Mouse (Mus musculus): ENCODE measurements around the gene Zc3h13.

- no peak for TF ChIP-seq POLR2A (IDR thresholded peaks at IDR 0.05; ENCODE audit: low read depth, low read length)
- no peak for TF ChIP-seq CTCF (IDR thresholded peaks at IDR 0.05; ENCODE audit: extremely low read depth, insufficient read length, insufficient replicate concordance, low read depth, low read length)
Observed at GRCm38 (mm10) chr14:75369880-75370279, 85.7 kb downstream of the Zc3h13 start.

Data from small intestine, adult 2 months (tissue).